Mouse (Mus musculus) cerebellum, adult 9-11 months (tissue): ENCODE measurements around the gene Cdh12.

Experiments
- DNase-seq: peaks from one replicate; pipeline ENCODE4 v3.0.0; 2022

Cdh12 gene

DNA sequence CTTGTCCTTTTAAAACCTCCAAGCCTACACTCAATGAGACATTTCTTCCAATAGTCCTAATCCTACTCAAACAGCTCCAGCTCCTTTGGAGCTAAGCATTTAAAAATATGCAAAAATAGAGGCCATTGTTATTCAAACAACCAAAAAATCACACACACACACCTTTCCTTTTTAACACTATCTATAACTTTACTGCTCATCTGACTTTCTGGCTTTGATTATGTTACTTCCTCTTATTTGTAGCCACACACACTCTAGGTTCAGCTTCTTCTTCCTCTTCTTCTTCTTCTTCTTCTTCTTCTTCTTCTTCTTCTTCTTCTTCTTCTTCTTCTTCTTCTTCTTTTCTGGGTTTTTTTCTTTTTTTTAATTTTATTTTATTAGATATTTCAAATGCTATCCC lies 323.2 kb downstream of the Cdh12 start:
- no peak for DNase-seq

DNA sequence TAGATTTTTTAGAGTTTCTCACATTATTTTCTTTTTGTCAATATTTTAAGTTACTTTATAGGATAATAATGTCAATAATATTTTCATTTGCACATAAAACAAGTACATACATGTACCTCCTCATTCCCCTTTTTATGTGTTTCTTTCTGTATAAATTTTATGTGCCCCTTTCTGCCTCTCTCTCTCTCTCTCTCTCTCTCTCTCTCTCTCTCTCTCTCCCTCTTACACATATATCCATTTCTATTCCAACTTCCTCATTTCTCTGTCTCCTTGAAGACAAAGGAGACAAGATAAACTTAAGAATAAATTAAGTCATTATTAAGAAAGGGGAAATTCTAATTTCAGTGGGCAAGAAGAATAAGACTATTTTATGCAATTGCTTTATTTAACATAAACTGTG lies 324.4 kb downstream of the Cdh12 start:
- DNase-seq = no peak

DNA sequence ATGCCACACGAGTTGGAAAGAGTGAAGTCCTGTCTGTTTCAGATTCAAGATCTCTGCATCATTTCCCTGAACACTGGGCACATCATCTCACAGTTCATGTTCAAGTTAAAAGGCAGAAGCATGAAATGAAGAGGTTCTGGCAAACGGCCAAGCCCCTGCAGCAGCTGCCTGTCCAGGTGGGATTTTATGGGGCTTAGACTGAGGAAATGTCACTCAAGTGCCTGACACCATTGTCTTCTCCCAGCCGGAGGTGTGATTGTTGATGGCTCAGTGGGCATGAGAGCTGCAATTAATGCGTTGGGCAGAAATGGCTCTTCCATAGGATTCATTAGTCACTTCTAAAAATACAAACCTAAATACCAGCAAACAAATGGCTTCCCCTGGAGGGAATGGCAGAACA lies 347.9 kb downstream of the Cdh12 start:
- no peak for DNase-seq

DNA sequence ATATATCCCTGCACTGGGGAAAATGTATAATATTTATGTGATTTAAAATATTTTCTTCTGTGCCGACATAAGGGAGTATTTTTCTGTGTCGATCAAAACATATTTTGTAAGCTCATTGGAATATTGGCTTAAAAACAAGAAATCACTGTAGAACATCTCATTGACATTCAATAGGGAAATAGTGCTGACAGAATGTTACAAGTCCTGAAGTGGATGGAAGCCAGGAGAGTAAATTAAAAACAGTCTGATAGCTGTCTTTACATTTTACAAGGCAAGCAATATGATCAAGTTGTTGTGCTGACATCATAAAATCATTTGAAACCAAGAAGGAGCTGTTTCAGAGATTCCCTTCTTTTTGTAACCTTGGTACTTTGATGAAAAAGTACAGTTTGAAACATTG lies 349.5 kb downstream of the Cdh12 start:
- DNase-seq = no peak

DNA sequence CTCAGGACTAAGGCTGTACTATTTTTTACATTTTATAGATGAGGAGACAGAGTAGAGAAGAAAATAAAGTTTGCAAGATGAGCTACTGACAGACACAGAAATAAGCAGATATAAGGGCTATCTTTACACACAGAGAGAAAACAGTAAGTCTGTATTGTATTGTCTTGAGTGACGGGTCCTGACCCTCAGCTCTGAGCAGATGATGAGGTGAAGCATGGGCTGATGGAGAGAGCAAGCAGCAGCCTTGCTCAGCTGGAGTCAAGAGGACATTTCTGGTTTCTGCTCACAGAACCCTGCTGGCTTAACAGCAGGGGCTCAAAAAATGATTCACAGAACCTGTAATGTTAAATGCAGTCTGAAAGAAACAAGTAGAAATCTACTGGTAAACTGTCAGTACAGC lies 386.8 kb downstream of the Cdh12 start:
- no peak for DNase-seq

DNA sequence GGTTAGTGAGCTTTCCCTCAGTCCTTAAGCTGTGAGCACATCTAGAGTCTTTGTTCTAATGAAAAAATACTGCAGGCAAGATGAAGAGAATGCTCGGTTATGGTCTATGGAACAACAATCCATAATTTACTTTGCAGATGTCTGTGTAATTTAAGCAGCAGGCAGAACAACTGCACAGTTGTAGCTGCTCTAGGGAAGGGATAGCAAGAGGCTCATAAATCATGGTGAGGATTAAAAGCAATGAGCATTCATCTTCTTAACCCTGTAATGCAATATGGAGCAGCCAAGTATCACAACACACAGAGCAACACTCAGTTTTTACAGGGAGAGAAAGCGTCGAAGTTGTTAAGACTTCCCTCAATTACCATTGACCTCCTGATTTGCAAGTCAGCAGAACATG lies 387.9 kb downstream of the Cdh12 start:
- no peak for DNase-seq

DNA sequence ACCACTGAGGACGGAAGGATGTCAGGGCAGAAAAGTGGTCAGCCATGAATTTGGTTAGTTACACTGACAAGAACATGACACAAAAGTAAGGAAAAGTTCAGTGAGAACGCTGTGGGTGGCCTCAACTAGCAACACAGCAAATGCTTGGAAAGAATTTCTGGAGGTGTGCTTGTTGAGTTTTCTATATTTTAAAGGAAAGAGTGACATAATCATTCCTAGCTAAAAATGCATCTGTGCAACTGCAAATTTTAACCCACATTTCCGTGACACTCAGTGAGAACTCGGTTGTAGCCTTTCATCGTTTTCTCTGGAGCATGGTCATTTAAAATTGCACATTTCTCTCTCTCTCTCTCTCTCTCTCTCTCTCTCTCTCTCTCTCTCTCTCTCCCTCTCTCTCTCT lies 392.4 kb downstream of the Cdh12 start:
- no peak for DNase-seq

DNA sequence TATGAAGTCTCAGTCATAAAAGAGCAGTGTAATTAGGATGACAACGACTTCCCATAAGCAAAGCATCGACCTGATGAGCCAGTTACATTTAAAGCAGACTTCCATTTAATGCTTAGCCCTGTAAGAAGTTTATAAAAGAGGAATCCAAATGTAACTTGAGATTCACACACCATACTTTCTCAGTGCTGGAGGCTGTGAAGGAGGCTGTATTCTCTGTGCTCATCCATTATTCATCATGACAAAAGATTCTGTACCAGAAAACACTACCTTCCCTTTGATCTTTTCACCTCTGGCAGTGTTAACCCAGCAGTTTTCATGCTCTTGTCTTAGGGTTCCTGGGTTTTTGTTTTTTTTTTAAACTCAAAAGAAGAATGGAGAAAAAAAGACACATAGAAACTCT lies 414.0 kb downstream of the Cdh12 start:
- DNase-seq = no peak

DNA sequence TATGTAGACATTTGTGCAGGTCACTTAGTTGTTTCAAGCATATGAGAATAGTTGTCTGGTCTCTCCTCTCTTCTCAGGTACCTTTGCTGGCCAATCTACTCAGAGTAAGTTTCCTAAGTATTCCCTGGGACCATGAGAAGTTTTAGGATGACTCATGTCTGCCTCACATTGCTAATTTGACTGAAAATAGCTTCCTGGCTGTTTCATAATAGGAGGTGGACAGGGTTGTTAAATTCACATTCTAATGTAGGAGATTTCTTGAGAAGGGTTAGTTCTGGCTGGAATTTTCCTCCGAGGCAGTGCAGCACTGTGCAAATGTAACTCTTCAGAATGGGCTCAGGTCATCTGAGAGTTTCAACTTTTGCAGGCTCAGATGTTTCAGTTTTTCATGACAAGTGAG lies 423.5 kb downstream of the Cdh12 start:
- DNase-seq = no peak

DNA sequence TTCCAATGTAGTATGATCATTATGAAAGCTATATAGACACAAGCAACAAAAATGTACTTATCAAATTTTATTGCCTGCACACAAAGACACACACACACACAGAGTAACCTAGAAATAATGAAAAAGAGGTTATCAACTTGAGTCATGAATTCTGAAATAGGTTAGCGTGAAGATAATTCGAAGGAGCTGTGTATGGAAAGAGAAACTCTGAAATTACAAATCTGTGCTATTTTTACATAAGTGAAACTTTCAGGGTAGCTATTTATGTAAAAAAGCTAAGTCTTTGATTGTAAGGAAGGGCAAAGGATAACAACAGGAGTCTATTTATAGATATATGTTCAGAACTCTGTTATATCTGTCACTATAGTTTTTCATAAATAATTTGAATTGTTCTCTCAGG lies 427.9 kb downstream of the Cdh12 start:
- DNase-seq = no peak

DNA sequence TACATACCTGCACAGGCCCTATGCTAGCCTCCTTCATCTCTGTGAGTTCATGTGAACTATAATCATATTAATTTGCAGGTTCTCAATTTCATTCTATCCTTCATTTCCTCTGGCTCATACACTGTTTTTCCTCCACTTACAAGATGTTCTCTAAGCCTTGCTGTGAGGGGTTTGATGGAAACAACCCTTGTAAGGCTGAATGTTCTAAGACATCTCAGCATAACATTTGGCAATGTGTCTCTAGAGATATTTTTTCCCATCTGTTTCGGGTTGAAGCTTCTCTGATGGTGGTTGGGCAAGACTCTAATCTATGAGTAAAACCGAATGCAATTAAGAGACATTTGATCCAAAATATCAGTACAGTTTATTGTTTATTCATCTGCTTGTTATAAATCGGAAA lies 444.4 kb downstream of the Cdh12 start:
- no peak for DNase-seq

DNA sequence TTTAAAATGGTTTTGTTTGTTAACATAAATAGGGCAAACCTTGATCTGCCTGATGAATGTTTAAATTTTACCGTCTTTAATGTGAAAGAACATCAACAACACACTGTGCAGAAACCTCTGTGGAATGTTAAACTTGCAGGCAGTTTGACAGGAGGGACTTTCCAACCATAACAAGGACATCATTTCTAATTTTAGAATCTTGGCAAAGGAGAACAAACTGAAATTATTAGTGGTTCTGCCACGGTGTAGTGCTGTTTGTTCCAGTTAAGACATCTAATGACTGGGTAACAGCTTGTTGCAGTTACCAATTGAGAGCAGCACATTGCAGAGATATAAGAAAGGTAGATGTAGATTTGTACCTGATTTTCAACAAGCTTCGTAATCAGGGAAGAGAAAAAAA lies 453.5 kb downstream of the Cdh12 start:
- no peak for DNase-seq

DNA sequence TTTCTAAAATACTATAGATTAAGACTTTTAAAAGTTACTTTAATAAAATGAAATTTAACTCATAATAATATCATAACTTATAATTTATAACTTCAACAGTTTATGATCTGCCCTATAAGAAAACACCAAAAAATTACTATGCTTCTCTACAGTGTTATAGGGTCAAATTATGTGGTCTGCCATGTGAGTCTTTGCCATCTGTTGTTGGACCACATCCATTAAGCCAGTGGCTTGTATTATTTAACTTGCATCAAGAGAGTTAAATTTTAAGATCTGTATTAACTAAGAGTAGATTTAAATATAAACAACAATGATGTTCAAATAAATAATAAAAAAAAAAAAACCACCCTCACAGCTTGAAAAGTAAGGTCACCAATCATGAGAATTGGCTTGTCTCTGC lies 479.2 kb downstream of the Cdh12 start:
- no peak for DNase-seq

DNA sequence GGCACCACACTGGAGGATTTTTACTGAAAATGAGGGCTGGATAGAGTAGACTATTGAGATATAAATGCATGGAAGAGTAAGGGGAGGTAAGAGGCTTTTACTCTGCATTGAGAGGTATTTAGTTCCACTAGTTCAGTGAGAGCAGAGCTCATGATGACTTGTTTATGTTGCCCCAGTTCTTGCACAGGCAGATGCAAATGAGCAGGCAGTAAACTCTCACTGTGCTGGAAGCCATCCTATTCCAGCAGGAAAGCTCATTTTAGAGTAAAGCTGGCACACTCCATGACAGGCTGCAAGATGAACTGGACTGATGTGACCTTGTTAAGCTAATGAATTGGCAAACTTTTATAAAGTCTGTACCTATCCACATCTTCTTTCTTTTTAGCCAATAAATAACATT lies 494.9 kb downstream of the Cdh12 start:
- DNase-seq = no peak

DNA sequence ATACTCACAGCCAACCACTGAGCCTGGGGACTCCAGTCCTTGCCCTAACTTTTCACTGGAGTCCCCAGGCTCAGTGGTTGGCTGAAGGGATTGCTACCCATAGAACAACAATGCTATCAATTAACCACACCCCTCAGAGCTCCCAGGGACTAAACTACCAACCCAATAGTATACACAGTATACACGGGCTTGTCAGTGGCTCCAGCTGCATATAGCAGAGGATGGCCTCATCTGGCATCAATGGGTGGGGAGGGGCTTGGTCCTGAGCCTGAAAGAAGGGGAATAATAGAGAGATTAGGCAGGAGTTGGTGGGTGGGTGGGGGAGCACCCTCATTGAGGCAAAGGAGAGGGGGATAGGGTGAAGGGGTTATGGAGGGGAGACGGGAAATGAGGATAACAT lies 518.4 kb downstream of the Cdh12 start:
- no peak for DNase-seq

DNA sequence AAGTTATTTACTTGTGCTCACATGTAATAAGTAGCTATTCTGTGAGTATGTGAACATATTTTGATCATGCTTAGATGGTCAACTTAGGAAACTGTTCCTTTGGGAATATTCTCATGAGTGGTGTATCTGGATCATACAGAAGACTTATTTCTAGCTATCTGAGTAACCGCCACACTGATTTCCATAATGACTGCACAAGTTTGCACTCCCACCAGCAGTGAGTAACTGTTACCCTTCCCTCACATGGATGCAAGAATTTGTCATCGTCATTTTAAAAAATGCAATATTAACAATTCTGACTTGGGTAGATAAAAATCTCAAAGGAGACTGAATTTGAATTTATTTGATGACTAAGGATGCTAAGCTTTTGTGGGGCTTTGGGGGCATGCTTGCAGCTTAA lies 522.0 kb downstream of the Cdh12 start:
- DNase-seq = no peak

DNA sequence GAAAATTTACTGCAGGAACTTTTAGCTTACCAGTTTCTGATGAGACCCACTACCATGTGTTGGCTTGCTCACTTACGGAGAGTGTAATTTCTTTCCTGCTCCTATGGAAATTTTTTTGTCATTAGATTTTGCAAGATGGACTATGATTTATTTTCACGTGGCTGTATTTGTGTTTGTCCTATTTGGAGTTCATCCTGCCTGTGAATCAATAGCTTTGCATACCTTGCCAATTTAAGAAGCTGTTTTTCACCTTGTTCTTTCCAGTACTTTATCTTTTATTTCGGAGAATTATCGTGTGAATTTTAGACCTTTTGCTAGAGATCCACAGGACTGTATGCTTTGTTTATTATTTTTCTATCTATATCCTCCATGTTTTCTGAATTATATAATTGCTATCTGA lies 551.5 kb downstream of the Cdh12 start:
- DNase-seq = no peak

DNA sequence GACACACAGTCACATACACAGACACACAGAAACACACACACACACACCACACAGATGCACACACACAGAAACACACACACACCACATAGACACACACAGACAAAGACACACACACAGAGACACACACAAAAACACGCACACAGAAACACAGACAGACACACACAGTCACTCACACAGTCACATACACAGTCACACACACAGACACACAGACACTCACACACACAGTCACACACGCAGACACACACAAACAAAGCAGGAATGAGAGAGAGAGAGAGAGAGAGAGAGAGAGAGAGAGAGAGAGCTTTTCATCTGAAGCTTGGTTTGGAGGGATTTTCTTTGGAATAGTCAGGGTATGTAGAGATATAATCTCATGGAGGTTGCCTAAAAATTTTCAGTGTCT lies 558.9 kb downstream of the Cdh12 start:
- DNase-seq = no peak

DNA sequence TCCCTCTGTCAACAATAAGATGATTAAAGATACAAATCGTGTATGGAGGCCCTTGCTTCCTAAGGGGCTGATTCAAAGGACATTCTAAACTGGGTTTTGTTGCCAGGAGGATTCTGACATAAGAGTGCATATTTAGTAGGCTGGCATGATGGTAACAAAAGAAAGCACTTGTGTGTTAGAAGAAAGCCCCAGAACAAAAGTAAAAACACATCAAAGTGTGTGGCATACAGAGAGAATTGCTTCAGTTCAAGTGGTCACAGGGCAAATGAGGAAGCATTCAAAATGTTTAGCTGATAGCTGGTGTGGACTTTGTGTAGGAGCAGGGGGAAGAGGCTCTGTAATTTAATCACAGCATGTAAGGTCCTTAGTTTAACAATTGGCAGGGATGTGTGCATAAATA lies 559.4 kb downstream of the Cdh12 start:
- DNase-seq = no peak

DNA sequence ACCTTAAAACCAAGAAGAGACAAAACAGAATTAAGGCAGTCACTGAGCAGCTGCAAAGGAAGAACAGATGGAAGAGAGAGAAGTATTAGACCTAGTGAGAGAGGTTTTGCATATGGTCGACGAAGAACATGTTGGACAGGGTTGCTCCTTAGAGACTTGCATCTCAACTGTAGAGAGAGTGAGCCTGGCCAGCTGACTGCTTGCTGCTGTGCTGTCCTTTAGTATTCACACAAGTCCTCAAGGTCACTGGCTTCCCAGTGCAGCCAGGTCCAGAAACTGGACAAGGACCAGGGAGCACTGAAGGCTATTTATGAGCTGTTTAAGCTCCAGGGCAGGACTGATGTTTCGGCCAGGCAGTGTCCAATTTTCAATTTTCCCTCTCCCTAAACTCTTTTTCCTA lies 559.9 kb downstream of the Cdh12 start:
- DNase-seq = no peak

DNA sequence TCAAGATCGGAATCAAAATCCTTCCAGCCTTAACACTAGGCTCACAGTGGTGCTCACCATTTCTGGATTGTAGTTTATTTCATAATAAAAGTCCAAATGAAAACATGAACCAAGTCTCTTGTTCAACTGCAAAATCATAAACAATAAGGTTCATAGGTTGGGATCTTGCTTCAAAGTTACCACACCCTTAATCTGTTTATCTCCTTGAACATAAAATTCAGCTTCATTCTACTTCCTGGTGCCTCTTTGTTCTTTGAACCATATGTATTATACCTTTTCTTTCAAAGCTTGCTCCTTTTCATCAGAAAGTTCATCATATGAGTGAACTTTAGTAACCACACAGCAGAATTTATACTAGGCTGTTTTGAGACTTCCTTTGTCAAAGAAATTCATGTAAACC lies 614.6 kb downstream of the Cdh12 start:
- DNase-seq = no peak

DNA sequence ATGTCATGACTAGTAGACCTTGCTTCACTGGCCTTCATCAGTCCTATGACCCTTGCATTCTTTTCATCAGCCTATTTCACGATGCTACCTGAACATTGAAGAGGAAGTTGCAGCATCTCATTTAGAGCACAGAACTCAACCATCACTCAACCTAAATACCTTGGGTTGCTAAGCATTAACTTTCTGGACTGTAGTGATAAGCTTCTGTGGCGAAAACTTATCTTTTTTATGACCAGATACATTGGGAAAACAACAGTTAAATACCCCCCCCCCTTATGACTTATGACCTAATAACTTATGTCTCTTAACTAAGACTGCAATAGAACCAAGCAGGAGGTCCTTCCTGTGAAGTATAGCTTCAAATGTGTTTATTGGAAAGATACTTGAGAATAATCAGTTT lies 620.2 kb downstream of the Cdh12 start:
- DNase-seq = no peak

DNA sequence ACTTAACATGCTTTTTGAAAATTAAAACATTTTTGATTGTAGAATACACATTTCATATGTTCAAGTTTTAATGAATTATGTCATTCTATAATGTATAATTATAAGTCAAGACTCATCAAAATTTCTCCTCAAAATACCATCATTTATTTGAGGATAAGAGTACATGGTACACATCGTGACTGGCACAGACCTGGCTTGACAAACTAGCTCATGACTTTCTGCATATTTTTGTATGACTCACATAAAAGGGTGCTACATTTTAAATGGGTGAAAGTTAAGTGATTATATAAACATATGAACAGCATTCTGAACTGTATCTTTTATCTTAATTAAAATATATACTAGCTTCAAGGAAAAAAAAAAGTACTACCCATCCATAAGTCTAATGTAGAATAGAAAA lies 643.8 kb downstream of the Cdh12 start:
- DNase-seq = no peak

DNA sequence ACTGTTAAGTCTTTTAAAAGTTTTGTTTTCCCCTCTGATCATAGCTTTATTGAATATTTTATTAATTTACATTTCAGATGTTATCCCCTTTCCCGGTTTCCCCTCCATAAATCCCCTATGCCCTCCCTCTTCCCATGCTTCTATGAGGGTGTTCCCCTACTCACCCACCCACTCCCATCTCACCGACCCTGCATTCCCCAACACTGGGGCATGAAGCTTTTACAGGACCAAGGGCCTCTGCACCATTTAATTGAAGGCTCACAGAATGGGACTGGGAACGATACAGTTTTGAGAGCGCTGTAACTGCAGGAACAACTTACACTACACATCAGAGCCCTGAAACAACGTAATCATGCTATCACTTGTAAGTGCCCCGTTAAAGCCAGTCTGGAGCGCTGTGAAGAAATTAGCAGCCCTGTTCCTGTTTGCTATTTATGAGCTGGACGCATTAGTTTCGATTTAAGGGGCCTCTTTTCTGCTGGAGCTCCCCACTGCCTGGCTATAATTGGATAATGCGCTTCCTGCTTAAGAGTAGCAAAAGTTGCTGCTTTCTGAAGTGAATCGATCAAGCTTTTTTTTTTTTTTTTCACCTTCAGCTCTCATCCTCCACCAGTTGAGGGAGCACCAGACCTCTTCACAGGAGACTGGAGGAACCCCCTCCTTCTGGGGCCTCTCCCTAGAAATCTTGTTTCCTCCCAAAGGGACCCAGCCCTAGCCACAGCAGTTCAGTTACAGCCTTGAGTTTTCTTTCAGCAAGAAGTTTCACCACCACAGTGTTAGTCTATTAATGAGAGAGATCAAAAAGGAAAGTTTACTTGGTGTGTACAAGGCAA lies 660.2 kb downstream of the Cdh12 start:
- no peak for DNase-seq

DNA sequence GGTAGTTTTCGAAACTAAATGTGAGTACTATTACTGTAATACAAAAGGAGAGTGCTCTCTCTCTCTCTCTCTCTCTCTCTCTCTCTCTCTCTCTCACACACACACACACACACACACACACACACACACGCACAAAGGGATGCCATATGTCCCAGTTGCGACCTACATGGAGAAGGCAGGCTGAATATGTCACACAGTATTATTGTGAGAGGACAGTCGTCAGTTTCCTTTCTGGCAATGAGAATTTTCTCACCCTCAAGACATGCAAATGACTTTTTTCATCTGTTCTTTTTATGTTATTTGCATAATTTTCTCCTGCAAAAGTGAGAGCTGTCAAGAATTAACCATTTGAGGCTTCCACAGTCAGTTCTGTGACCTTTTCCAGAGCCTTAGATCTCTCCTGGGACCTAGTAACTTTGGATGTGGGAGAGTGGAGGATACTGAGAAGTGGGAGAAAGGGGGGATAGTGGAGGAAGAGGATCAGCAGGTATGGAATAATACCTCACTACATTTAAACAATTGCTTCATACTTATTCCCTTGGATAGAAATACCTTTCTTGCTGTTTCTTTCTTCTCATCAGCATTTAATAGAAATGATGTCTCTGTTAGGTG lies 660.9 kb downstream of the Cdh12 start:
- no peak for DNase-seq
